Mouse (Mus musculus) hindbrain, embryonic 10.5 days (tissue): ENCODE measurements around the gene Arih2. TPM values are rescaled to one million over a fixed set of nuclear protein-coding genes. Genes with fewer than 3 reads are reported as not detected.
A peak's percentile ranks its signal among the peaks of the same experiment; 100 is the strongest.

Experiments
- DNase-seq: peaks from one replicate; pipeline ENCODE4 v3.0.0-alpha.2; 2017; ENCODE audit warnings: low spot score
- H3K27ac ChIP-seq: fragments of 300-500 bp; sonication (generic); 2 replicates; pipeline ENCODE4 v1.5.1; 2016; ENCODE audit warnings: mild to moderate bottlenecking, moderate library complexity
- H3K27me3 ChIP-seq: fragments of 300-500 bp; sonication (generic); 2 replicates; pipeline ENCODE4 v1.6.1; 2016; ENCODE audit warnings: mild to moderate bottlenecking; ENCODE audit not compliant: poor library complexity, insufficient read depth, severe bottlenecking
- H3K36me3 ChIP-seq: fragments of 300-500 bp; sonication (generic); 2 replicates; pipeline ENCODE4 v1.6.1; 2016; ENCODE audit warnings: mild to moderate bottlenecking, moderate library complexity
- H3K4me1 ChIP-seq: fragments of 300-500 bp; sonication (generic); replicated peaks from 2 replicates; pipeline ENCODE4 v1.6.1; 2016; ENCODE audit warnings: mild to moderate bottlenecking
- H3K4me3 ChIP-seq: fragments of 300-500 bp; sonication (generic); 2 replicates; pipeline ENCODE4 v1.5.1; 2016; ENCODE audit warnings: mild to moderate bottlenecking, moderate library complexity
- H3K9me3 ChIP-seq: fragments of 300-500 bp; sonication (generic); 2 replicates; pipeline ENCODE4 v1.6.1; 2016; ENCODE audit warnings: mild to moderate bottlenecking, moderate library complexity
- WGBS: fragments of 180-500 bp; shearing (Covaris S2); methylation state at CpG from one replicate; pipeline ENCODE4 v1.1.7; 2016; 5-methylcytosine and 5-hydroxymethylcytosine counted together
- polyA plus RNA-seq: library from polyadenylated mRNA; unstranded; fragments of >200 nt; fragmentation: Nextera tagmentation; extraction: Ambion mirVana; gene quantifications from 2 replicates; pipeline ENCODE4 v1.2.1, GENCODE M21; 2016

Gene Arih2
- polyA plus RNA-seq, 1 experiment from 2014 or later = 56.4 TPM

GRCm38 (mm10) chr9:108573774-108574690 lies 75.2 kb downstream of the Arih2 start:
- H3K27me3 ChIP-seq = 0 out of 2 replicates have a peak, but pooled peaks cover 7% of the 10 kb centered on the region
- peaks cover 82% of the 10 kb centered on the region for H3K4me1 ChIP-seq
- H3K4me3 ChIP-seq = peak overlapping the region; percentile 2; the same call in 1 of the 2 replicates
- H3K27ac ChIP-seq = no peak overlapping the region
- 52% methylated on average over 26 of the region's 26 CpGs for WGBS
- no peaks in the 10 kb centered on the region for H3K9me3 ChIP-seq
- DNase-seq = peak; percentile 77
- peaks cover 65% of the 10 kb centered on the region for H3K36me3 ChIP-seq

- Histone ChIP-seq H3K4me1 (peaks cover 83% of the 10 kb centered on the region), H3K27ac (no peak overlapping the region), H3K36me3 (peaks cover 65% of the 10 kb centered on the region), H3K27me3 (0 out of 2 replicates have a peak, but pooled peaks cover 7% of the 10 kb centered on the region), H3K9me3 (no peaks in the 10 kb centered on the region), H3K4me3 (no peak overlapping the region)
- DNase-seq = no peak
- WGBS = 88% methylated on average over 10 of the region's 10 CpGs
Measured at GRCm38 (mm10) chr9:108572321-108572720, 76.9 kb downstream of the Arih2 start.

GRCm38 (mm10) chr9:108571401-108571973 lies 77.7 kb downstream of the Arih2 start:
- DNase-seq = no peak
- 0 out of 2 replicates have a peak, but pooled peaks cover 2% of the 10 kb centered on the region for H3K27me3 ChIP-seq
- H3K27ac ChIP-seq = no peak overlapping the region
- H3K4me3 ChIP-seq = no peak overlapping the region
- no peaks in the 10 kb centered on the region for H3K9me3 ChIP-seq
- 94% methylated on average over 16 of the region's 16 CpGs for WGBS
- H3K4me1 ChIP-seq = peaks cover 80% of the 10 kb centered on the region
- peaks cover 60% of the 10 kb centered on the region for H3K36me3 ChIP-seq

- no peaks in the 10 kb centered on the region for H3K27me3 ChIP-seq
- peak overlapping the region; percentile 86 for H3K27ac ChIP-seq
- peaks cover 57% of the 10 kb centered on the region for H3K36me3 ChIP-seq
- H3K4me1 ChIP-seq = peaks cover 79% of the 10 kb centered on the region
- no peaks in the 10 kb centered on the region for H3K9me3 ChIP-seq
- H3K4me3 ChIP-seq = peak overlapping the region; percentile 81
- WGBS = 2% methylated on average over 40 of the region's 40 CpGs
- DNase-seq = peak; percentile 79
Measured at GRCm38 (mm10) chr9:108570207-108570896, 78.8 kb downstream of the Arih2 start.

- Histone ChIP-seq H3K36me3 (peaks cover 57% of the 10 kb centered on the region), H3K4me1 (peaks cover 72% of the 10 kb centered on the region), H3K27ac (peak within 1 kb of the TSS; percentile 94), H3K27me3 (no peaks in the 10 kb centered on the region), H3K4me3 (peak within 1 kb of the TSS; percentile 81), H3K9me3 (no peaks in the 10 kb centered on the region)
- DNase-seq = peak; percentile 94
- 7% methylated on average over 42 of the region's 42 CpGs for WGBS
Measured at GRCm38 (mm10) chr9:108569381-108570206, 79.6 kb downstream of the Arih2 start, which contains the start of gene Dalrd3. TSS of gene Dalrd3 (plus strand) at chr9:108569886.

- no peak for DNase-seq
- Histone ChIP-seq H3K36me3 (peaks cover 57% of the 10 kb centered on the region), H3K27ac (peak overlapping the region; percentile 94), H3K27me3 (no peaks in the 10 kb centered on the region), H3K4me3 (peak overlapping the region; percentile 74), H3K9me3 (no peaks in the 10 kb centered on the region), H3K4me1 (peaks cover 61% of the 10 kb centered on the region)
- WGBS = 78% methylated on average over 17 of the region's 17 CpGs
Measured at GRCm38 (mm10) chr9:108568511-108568921, 80.7 kb downstream of the Arih2 start.

GRCm38 (mm10) chr9:108567931-108568419 lies 81.2 kb downstream of the Arih2 start:
- H3K9me3 ChIP-seq = no peaks in the 10 kb centered on the region
- WGBS = 8% methylated on average over 18 of the region's 18 CpGs
- H3K4me1 ChIP-seq = peaks cover 56% of the 10 kb centered on the region
- H3K27ac ChIP-seq = peak overlapping the region; percentile 94
- peak overlapping the region; percentile 74 for H3K4me3 ChIP-seq
- DNase-seq = no peak
- peaks cover 57% of the 10 kb centered on the region for H3K36me3 ChIP-seq
- no peaks in the 10 kb centered on the region for H3K27me3 ChIP-seq

- Histone ChIP-seq H3K27ac (peak within 1 kb of the TSS; percentile 94), H3K36me3 (peaks cover 57% of the 10 kb centered on the region), H3K27me3 (no peaks in the 10 kb centered on the region), H3K4me3 (peak within 1 kb of the TSS; percentile 74), H3K4me1 (peaks cover 54% of the 10 kb centered on the region), H3K9me3 (no peaks in the 10 kb centered on the region)
- DNase-seq = peak; percentile 94
- under 1% methylated on average over 73 of the region's 73 CpGs for WGBS
Measured at GRCm38 (mm10) chr9:108566815-108567776, 82.1 kb downstream of the Arih2 start, which contains the start of gene Ndufaf3. TSS of gene Ndufaf3 (minus strand) at chr9:108567434.

GRCm38 (mm10) chr9:108565881-108566814 lies 83.0 kb downstream of the Arih2 start:
- Histone ChIP-seq H3K27me3 (no peaks in the 10 kb centered on the region), H3K4me3 (peak overlapping the region; percentile 74), H3K27ac (peak overlapping the region; percentile 94), H3K9me3 (no peaks in the 10 kb centered on the region), H3K4me1 (peaks cover 60% of the 10 kb centered on the region), H3K36me3 (peaks cover 57% of the 10 kb centered on the region)
- WGBS = 14% methylated on average over 35 of the region's 35 CpGs
- DNase-seq = no peak

- no peak for DNase-seq
- 88% methylated on average over 7 of the region's 7 CpGs for WGBS
- Histone ChIP-seq H3K36me3 (peaks cover 55% of the 10 kb centered on the region), H3K9me3 (no peaks in the 10 kb centered on the region), H3K4me3 (0 out of 2 replicates have a peak overlapping the region, but pooled peaks have one; percentile 9), H3K27me3 (no peaks in the 10 kb centered on the region), H3K27ac (no peak overlapping the region), H3K4me1 (peaks cover 48% of the 10 kb centered on the region)
Measured at GRCm38 (mm10) chr9:108564131-108564530, 85.1 kb downstream of the Arih2 start.
